Mouse (Mus musculus) layer of hippocampus, postnatal 25 days (tissue): ENCODE results near the gene Ccdc149. TPM values are rescaled to one million over a fixed set of nuclear protein-coding genes. Genes with fewer than 3 reads are reported as not detected.

Experiments
- DNase-seq, 2 experiments: peaks; one replicate each; pipeline ENCODE4 v3.0.0; 2022; ENCODE audit warnings: mixed read lengths in 2 of 2, low spot score in 1 of 2; ENCODE audit errors: extremely low spot score in 1 of 2
- total RNA-seq, 2 experiments: library from RNA; stranded (reverse); gene quantifications; 2 replicates each; pipeline ENCODE4 v1.2.3; 2021

Gene Ccdc149
- total RNA-seq, 2 experiments from 2014 or later, result 62.1 to 64.5 TPM

GRCm38 (mm10) chr5:52450821-52451220, 20.5 kb downstream of the Ccdc149 start:
- DNase-seq, result no peak

GRCm38 (mm10) chr5:52449187-52449586, 22.1 kb downstream of the Ccdc149 start:
- no peak for DNase-seq

GRCm38 (mm10) chr5:52440278-52440677, 31.0 kb downstream of the Ccdc149 start:
- no peak for DNase-seq

- DNase-seq, result no peak
Observed at GRCm38 (mm10) chr5:52438946-52439345, 32.4 kb downstream of the Ccdc149 start.

- DNase-seq, result no peak
Observed at GRCm38 (mm10) chr5:52435533-52435932, 35.8 kb downstream of the Ccdc149 start.

- DNase-seq, result no peak
Observed at GRCm38 (mm10) chr5:52431276-52431844, 40.0 kb downstream of the Ccdc149 start.

- DNase-seq, result no peak
Observed at GRCm38 (mm10) chr5:52429731-52430480, 41.4 kb downstream of the Ccdc149 start.

GRCm38 (mm10) chr5:52428613-52429012, 42.7 kb downstream of the Ccdc149 start:
- no peak for DNase-seq

- no peak for DNase-seq
Observed at GRCm38 (mm10) chr5:52425819-52426218, 45.5 kb downstream of the Ccdc149 start.

GRCm38 (mm10) chr5:52423893-52424292, 47.4 kb downstream of the Ccdc149 start:
- DNase-seq, result no peak

- DNase-seq, result no peak
Observed at GRCm38 (mm10) chr5:52416485-52416884, 54.8 kb downstream of the Ccdc149 start.

- DNase-seq, result no peak
Observed at GRCm38 (mm10) chr5:52415917-52416316, 55.4 kb downstream of the Ccdc149 start.

GRCm38 (mm10) chr5:52415193-52415592, 56.1 kb downstream of the Ccdc149 start:
- DNase-seq, result no peak

GRCm38 (mm10) chr5:52411567-52411966, 59.8 kb downstream of the Ccdc149 start:
- DNase-seq, result no peak

- no peak for DNase-seq
Observed at GRCm38 (mm10) chr5:52410197-52410596, 61.1 kb downstream of the Ccdc149 start.

- no peak for DNase-seq
Observed at GRCm38 (mm10) chr5:52408668-52409315, 62.5 kb downstream of the Ccdc149 start.

- DNase-seq, result no peak
Observed at GRCm38 (mm10) chr5:52404373-52404772, 66.9 kb downstream of the Ccdc149 start.

- no peak for DNase-seq
Observed at GRCm38 (mm10) chr5:52393756-52394155, 77.6 kb downstream of the Ccdc149 start.

- DNase-seq, result no peak
Observed at GRCm38 (mm10) chr5:52391471-52391870, 79.8 kb downstream of the Ccdc149 start.

GRCm38 (mm10) chr5:52390381-52390780, 80.9 kb downstream of the Ccdc149 start:
- no peak for DNase-seq

GRCm38 (mm10) chr5:52388092-52388749, 83.1 kb downstream of the Ccdc149 start:
- no peak for DNase-seq
